In genomic region chr10:51530813-51531212, GRCm38 (mm10) we compare ENCODE assay signal across 30 mouse cellular contexts. TPM values are rescaled to one million over a fixed set of nuclear protein-coding genes. Genes with fewer than 3 reads are reported as not detected.
A peak's percentile ranks its signal among the peaks of the same experiment; 100 is the strongest.
DNase-seq lines count a peak whose midpoint lies in the region; ATAC-seq and TF ChIP-seq lines count a peak whose summit lies in the region.
"Had no signal": no experiment of that assay in that cellular context is flagged by ENCODE, and none has a peak within 500 bp of the region (broad histone marks: within the 10 kb centered on the region; RNA-seq: fewer than 3 reads in every experiment).

No protein-coding gene starts in this region.

- no peaks in the 10 kb centered on the region for H3K36me3 ChIP-seq in lung, postnatal 0 days (ENCODE audit: insufficient read depth, low read length)
- no peaks in the 10 kb centered on the region for H3K36me3 ChIP-seq in neural tube, embryonic 15.5 days
- H3K36me3 ChIP-seq: embryonic facial prominence, embryonic 15.5 days; G1E; heart, embryonic 13.5 days; hindbrain, embryonic 13.5 days had no signal

- no peak overlapping the region for H3K9ac ChIP-seq in lung, postnatal 0 days (replicated peaks; ENCODE audit: low read depth)
- H3K9ac ChIP-seq in neural tube, embryonic 15.5 days (replicated peaks), result no peak overlapping the region
- H3K9ac ChIP-seq: embryonic facial prominence, embryonic 15.5 days; heart, embryonic 13.5 days; hindbrain, embryonic 13.5 days had no signal

- TF ChIP-seq POLR2A in lung, adult 2 months (IDR thresholded peaks at IDR 0.05; ENCODE audit: borderline replicate concordance, extremely low read depth, low read depth, low read length), result no peak

- no peak for ATAC-seq in lung, postnatal 0 days
- ATAC-seq in common myeloid progenitor, adult 5-6 weeks (replicated peaks; ENCODE audit: low read depth, poor library complexity, severe bottlenecking), result peak; percentile 39
- peak; percentile 83 for ATAC-seq in megakaryocyte, adult 5-6 weeks (ENCODE audit: poor library complexity, severe bottlenecking)
- peak; percentile 91 for ATAC-seq in neutrophil, adult 5-6 weeks (ENCODE audit: extremely low read depth, insufficient number of reproducible peaks, low FRiP score, poor library complexity, severe bottlenecking)
- no peak for ATAC-seq in neural tube, embryonic 15.5 days (ENCODE audit: low FRiP score)
- ATAC-seq: CD4-positive, CD25-positive, alpha-beta regulatory T cell, adult 4 months; forebrain, embryonic 16.5 days; hindbrain, postnatal 0 days had no signal

- no peaks in the 10 kb centered on the region for H3K4me1 ChIP-seq in lung, postnatal 0 days (ENCODE audit: insufficient read depth, low read depth, low read length)
- no peaks in the 10 kb centered on the region for H3K4me1 ChIP-seq in neural tube, embryonic 15.5 days
- no peaks in the 10 kb centered on the region for H3K4me1 ChIP-seq in lung, adult 2 months (ENCODE audit: control insufficient read depth, insufficient read depth, low read length)
- H3K4me1 ChIP-seq: embryonic facial prominence, embryonic 15.5 days; hindbrain, embryonic 13.5 days had no signal

- TF ChIP-seq CTCF in lung, postnatal 0 days (IDR thresholded peaks at IDR 0.05), result no peak
- TF ChIP-seq CTCF in lung, adult 2 months (IDR thresholded peaks at IDR 0.05; ENCODE audit: insufficient read depth, low read length), result no peak

- H3K27me3 ChIP-seq in lung, postnatal 0 days (replicated peaks; ENCODE audit: insufficient read depth, low read length), result no peaks in the 10 kb centered on the region
- H3K27me3 ChIP-seq in neural tube, embryonic 15.5 days (replicated peaks), result no peaks in the 10 kb centered on the region
- H3K27me3 ChIP-seq: embryonic facial prominence, embryonic 15.5 days; heart, embryonic 13.5 days; hindbrain, embryonic 13.5 days had no signal

- DNase-seq in lung, postnatal 0 days (ENCODE audit: low spot score), result peak; percentile 21
- no peak for DNase-seq in lung, postnatal 4 days
- DNase-seq in cerebellum, adult 18-20 months, result no peak
- no peak for DNase-seq in lung, adult 2 months
- DNase-seq: adrenal gland, adult 8-10 months; B cell, adult 2 months; cerebellum, adult 2 months; cerebellum, postnatal 10 days; embryo, embryonic 11 days; gastrocnemius, postnatal 10 days; heart, adult 2 months; heart, postnatal 4 days had no signal

- no peak for TF ChIP-seq EP300 in lung, postnatal 0 days (IDR thresholded peaks at IDR 0.05)

- no peak overlapping the region for H3K4me3 ChIP-seq in lung, postnatal 0 days (ENCODE audit: low read depth, low read length)
- no peak overlapping the region for H3K4me3 ChIP-seq in neural tube, embryonic 15.5 days (replicated peaks)
- H3K4me3 ChIP-seq in lung, adult 2 months (replicated peaks; ENCODE audit: extremely low read depth, low read depth, low read length), result no peak overlapping the region
- H3K4me3 ChIP-seq: embryonic facial prominence, embryonic 15.5 days; erythroblast, embryonic 14.5 days; heart, adult 2 months; heart, embryonic 13.5 days; hindbrain, embryonic 13.5 days had no signal

- H3K4me2 ChIP-seq in lung, postnatal 0 days (replicated peaks; ENCODE audit: low read depth, low read length), result no peak overlapping the region
- H3K4me2 ChIP-seq in neural tube, embryonic 15.5 days, result no peak overlapping the region
- H3K4me2 ChIP-seq: embryonic facial prominence, embryonic 15.5 days; heart, embryonic 13.5 days; hindbrain, embryonic 13.5 days had no signal

- H3K27ac ChIP-seq in lung, postnatal 0 days (ENCODE audit: low read length), result no peak overlapping the region
- H3K27ac ChIP-seq in neural tube, embryonic 15.5 days (replicated peaks), result no peak overlapping the region
- H3K27ac ChIP-seq: embryonic facial prominence, embryonic 15.5 days; heart, adult 2 months; heart, embryonic 13.5 days; hindbrain, embryonic 13.5 days; hindbrain, postnatal 0 days had no signal

- WGBS in lung, postnatal 0 days, result 82% methylated on average over 7 of the region's 7 CpGs
- 90% methylated on average over 7 of the region's 7 CpGs for WGBS in neural tube, embryonic 15.5 days
- WGBS in lung, adult 2 months, result 80% methylated on average over 7 of the region's 7 CpGs

- no peaks in the 10 kb centered on the region for H3K9me3 ChIP-seq in lung, postnatal 0 days (ENCODE audit: low read length)
- H3K9me3 ChIP-seq in neural tube, embryonic 15.5 days (replicated peaks), result no peaks in the 10 kb centered on the region
- H3K9me3 ChIP-seq: embryonic facial prominence, embryonic 15.5 days; G1E; heart, embryonic 13.5 days; hindbrain, embryonic 13.5 days had no signal

RNA-seq across cellular contexts. Expression of gene Lilrb4a, which starts 40.1 kb away (rescaled TPM):
- 25.0 and 26.6 TPM in 2 replicates for polyA plus RNA-seq in lung, postnatal 0 days (2015; fragmentation: Nextera tagmentation; extraction: Ambion mirVana)
- 11.6 and 17.0 TPM in 2 replicates for total RNA-seq in common myeloid progenitor, adult 5-6 weeks (2017)
- total RNA-seq in megakaryocyte, adult 5-6 weeks (2015), result 925 and 1,007 TPM in 2 replicates
- total RNA-seq in megakaryocyte, adult 5-6 weeks (2017), result 681 and 727 TPM in 2 replicates
- 1,862 and 1,947 TPM in 2 replicates for total RNA-seq in neutrophil, adult 5-6 weeks (2017)
- 0.79 and 2.2 TPM in 2 replicates for polyA plus RNA-seq in neural tube, embryonic 15.5 days (2015; fragmentation: Nextera tagmentation; extraction: Ambion mirVana)
- polyA plus RNA-seq in lung, adult 2 months (2012; rRNA removed), result 5.2 and 9.0 TPM in 2 replicates
- polyA plus RNA-seq: G1E had no signal

RNA-seq across cellular contexts. Expression of gene Lilr4b, which starts 50.4 kb away (rescaled TPM):
- polyA plus RNA-seq in lung, postnatal 0 days (2015; fragmentation: Nextera tagmentation; extraction: Ambion mirVana), result 11.4 and 13.1 TPM in 2 replicates
- 8.1 and 11.0 TPM in 2 replicates for total RNA-seq in common myeloid progenitor, adult 5-6 weeks (2017)
- 418 and 485 TPM in 2 replicates for total RNA-seq in megakaryocyte, adult 5-6 weeks (2015)
- 237 and 284 TPM in 2 replicates for total RNA-seq in megakaryocyte, adult 5-6 weeks (2017)
- 1,031 and 1,160 TPM in 2 replicates for total RNA-seq in neutrophil, adult 5-6 weeks (2017)
- polyA plus RNA-seq in neural tube, embryonic 15.5 days (2015; fragmentation: Nextera tagmentation; extraction: Ambion mirVana), result 0.52 and 0.65 TPM in 2 replicates
- 5.0 and 9.7 TPM in 2 replicates for polyA plus RNA-seq in lung, adult 2 months (2012; rRNA removed)
- total RNA-seq: hindbrain, postnatal 0 days had no signal
- polyA plus RNA-seq: embryonic facial prominence, embryonic 11.5 days; forebrain, embryonic 11.5 days; forebrain, embryonic 16.5 days; G1E had no signal

RNA-seq across cellular contexts. Expression of gene Gm49339, which starts 50.4 kb away (rescaled TPM):
- 7.3 and 7.6 TPM in 2 replicates for polyA plus RNA-seq in lung, postnatal 0 days (2015; fragmentation: Nextera tagmentation; extraction: Ambion mirVana)
- not detected in 2 replicates for total RNA-seq in common myeloid progenitor, adult 5-6 weeks (2017)
- total RNA-seq in megakaryocyte, adult 5-6 weeks (2015), result 18.4 and 53.3 TPM in 2 replicates
- 25.7 and 36.4 TPM in 2 replicates for total RNA-seq in megakaryocyte, adult 5-6 weeks (2017)
- total RNA-seq in neutrophil, adult 5-6 weeks (2017), result 45.4 and 66.6 TPM in 2 replicates
- polyA plus RNA-seq in neural tube, embryonic 15.5 days (2015; fragmentation: Nextera tagmentation; extraction: Ambion mirVana), result not detected in 2 replicates
- polyA plus RNA-seq in lung, adult 2 months (2012; rRNA removed), result 9.4 and 14.5 TPM in 2 replicates
- total RNA-seq: hindbrain, postnatal 0 days had no signal
- polyA plus RNA-seq: cerebellum, adult 2 months; embryonic facial prominence, embryonic 11.5 days; erythroblast, embryonic 14.5 days; forebrain, embryonic 11.5 days; forebrain, embryonic 16.5 days; G1E; hindbrain, embryonic 13.5 days; hindbrain, postnatal 0 days had no signal

RNA-seq across cellular contexts. Expression of gene Fam162b, which starts 59.5 kb away (rescaled TPM):
- polyA plus RNA-seq in lung, postnatal 0 days (2015; fragmentation: Nextera tagmentation; extraction: Ambion mirVana), result 45.3 and 48.3 TPM in 2 replicates
- not detected in 2 replicates for total RNA-seq in common myeloid progenitor, adult 5-6 weeks (2017)
- total RNA-seq in megakaryocyte, adult 5-6 weeks (2015), result not detected in 2 replicates
- total RNA-seq in megakaryocyte, adult 5-6 weeks (2017), result not detected in 2 replicates
- not detected in 2 replicates for total RNA-seq in neutrophil, adult 5-6 weeks (2017)
- 1.3 and 1.6 TPM in 2 replicates for polyA plus RNA-seq in neural tube, embryonic 15.5 days (2015; fragmentation: Nextera tagmentation; extraction: Ambion mirVana)
- 11.4 and 26.2 TPM in 2 replicates for polyA plus RNA-seq in lung, adult 2 months (2012; rRNA removed)
- total RNA-seq: adrenal gland, adult 8-10 months; adrenal gland, postnatal 4 days; G1E; gastrocnemius, postnatal 10 days; gastrocnemius, postnatal 4 days; heart, adult 2 months; heart, postnatal 4 days; hindbrain, postnatal 0 days had no signal
- polyA plus RNA-seq: CD4-positive, CD25-positive, alpha-beta regulatory T cell, adult 4 months; cerebellum, adult 2 months; erythroblast, embryonic 14.5 days; frontal cortex, adult 2 months; G1E; heart, adult 2 months; heart, postnatal 0 days had no signal

Comparison
In these comparisons a context has a peak if more than half of its experiments do, and no peak if none do; other contexts are left out.
1. ATAC-seq: peak in common myeloid progenitor, adult 5-6 weeks (single experiment), megakaryocyte, adult 5-6 weeks (single experiment) and neutrophil, adult 5-6 weeks (single experiment); none in lung, postnatal 0 days (single experiment) and neural tube, embryonic 15.5 days (single experiment).
2. RNA of gene Lilrb4a, which starts 40.1 kb away (total RNA-seq): 1,862 to 1,947 TPM in neutrophil, adult 5-6 weeks and 681 to 1,007 TPM in megakaryocyte, adult 5-6 weeks; 11.6 to 17.0 TPM in common myeloid progenitor, adult 5-6 weeks; every median in the first group is over 10 times any median in the second.
3. RNA of gene Lilr4b, which starts 50.4 kb away (total RNA-seq): 1,031 to 1,160 TPM in neutrophil, adult 5-6 weeks and 237 to 485 TPM in megakaryocyte, adult 5-6 weeks; 8.1 to 11.0 TPM in common myeloid progenitor, adult 5-6 weeks; every median in the first group is over 10 times any median in the second.
4. RNA of gene Gm49339, which starts 50.4 kb away (total RNA-seq): 45.4 to 66.6 TPM in neutrophil, adult 5-6 weeks and 18.4 to 53.3 TPM in megakaryocyte, adult 5-6 weeks; not detected in common myeloid progenitor, adult 5-6 weeks; every median in the first group is over 10 times any median in the second.